Mouse (Mus musculus): ENCODE measurements at regions not wholly inside any gene's neighbourhood (a gene's known extent, or its start where the extent isn't known, plus 50 kb on each side); places are given as distances from the start of the nearest gene placed in this dataset.

- peak; percentile 45 to 82 for DNase-seq
Observed at GRCm38 (mm10) chr16:49278478-49278877, 221.2 kb downstream of the Myh15 start.

DNA sequence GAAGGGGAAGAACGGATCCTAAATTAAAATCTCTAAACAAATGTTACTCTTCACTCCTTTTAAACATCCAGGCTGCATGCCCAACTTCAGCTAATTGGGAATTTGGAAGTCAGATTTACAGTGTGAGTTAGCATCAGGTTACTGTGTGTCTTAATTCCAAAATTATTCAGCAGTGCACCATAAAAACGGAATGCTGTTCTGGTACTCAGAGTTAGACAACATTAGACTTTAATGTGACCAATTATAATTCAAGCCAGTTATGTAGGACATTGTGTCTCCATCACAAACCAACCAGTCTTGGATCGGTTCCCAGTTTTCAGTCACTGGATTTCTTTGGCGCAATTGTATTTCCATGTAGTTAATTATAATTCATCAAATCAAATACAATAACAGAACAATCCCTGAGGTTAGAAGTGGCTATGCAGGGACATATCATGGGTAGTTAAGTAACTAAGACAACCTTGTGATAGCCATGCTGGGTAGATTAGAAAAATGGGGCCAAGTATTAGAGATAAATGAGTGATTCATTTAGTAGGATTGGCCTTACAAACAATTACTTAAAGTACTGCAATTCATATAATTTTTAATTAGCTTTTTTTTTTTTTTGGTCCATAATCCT lies 230.9 kb downstream of the Myh15 start:
- DNase-seq, result peak; percentile 29 to 50

DNA sequence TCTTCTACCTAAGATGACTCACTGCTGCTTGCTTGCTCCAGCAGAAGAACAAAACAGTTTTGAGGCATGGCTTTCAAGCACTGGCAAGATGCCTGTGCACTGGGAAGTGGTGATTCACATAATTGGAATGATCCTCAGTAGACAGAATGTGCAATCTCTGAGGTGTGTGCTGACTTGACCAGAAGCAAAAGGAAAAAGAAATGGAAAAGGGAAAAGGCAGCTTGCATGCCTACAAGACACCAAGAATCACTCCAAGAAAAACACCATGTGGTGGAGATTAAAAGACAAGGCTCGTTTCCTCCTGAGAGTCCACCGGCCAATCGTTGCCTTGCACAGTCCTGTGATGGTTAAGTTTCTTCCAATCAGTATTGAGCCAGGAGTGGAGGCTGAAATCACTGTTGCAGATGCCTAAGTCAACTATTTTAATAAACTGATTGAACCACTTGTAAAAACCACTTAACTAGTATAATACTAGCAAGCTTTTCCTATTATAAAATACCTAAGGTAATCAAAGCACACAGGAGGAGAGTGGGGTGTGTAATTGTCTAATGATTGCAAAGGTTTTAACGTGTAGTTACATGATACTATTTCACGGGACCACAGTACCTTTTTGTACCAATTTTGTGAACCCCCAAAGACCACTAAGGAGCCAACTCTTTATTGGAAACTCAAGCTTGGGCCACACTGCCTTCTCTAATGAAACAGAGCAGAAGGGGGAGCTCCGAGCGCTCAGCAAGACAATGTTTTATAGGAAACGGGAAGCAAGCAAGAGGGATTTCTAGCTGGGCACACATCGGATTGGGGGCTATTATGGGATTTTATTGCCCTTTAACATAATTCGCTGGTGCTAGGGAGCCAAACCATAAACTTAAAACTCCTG lies 232.2 kb downstream of the Myh15 start:
- DNase-seq, result peak; percentile 41 to 52

DNA sequence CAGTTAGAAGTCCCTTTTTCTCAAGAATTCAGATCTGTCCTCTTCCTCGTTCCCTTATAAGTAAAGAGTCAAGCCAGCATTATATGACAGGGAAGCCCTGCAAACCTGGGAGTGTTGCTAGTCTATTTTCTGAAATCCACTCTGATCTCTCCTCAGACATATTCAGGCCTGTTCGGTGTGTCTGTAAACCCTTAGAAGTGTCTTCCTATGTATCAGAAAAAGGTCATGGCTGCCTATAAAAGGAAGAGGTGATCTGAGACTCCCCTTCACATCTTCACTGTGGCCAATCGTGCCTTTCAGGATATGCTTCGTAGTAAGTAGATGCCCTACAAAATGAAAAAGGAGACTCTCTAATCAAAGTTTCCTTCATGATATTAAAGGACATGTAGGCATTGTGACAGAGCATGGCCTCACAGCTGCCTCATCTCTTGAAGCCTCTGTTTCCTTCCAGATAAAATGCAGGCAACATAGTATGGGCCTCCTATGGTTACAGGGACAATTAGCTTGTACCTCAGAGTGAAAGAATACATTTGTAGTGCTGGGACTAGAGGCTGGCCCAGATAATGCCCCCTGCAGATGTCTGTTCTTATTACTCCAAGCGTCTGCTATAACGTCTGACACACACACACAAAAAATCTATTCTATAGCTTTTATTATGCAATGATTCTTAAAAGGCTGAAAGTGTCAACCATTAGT lies 246.5 kb downstream of the Myh15 start:
- no peak for DNase-seq

DNA sequence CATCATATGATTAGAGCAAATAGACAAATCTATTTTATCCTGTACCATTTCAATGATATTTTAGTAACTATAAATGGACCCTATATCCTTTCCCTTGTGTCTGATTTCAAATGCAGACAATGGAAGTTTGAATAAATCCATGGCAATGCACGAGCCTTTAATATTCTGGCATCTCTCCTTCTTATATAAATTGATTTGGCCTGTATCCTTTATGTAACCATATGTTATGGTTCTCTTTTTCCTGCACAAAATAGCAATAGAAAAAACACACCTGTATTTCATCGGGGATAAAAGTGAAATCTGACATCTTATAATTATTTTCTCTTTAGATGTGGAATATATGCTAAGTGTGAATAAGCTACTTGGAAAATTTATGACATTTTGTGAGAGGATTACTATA lies 247.1 kb downstream of the Myh15 start:
- no peak for DNase-seq

- peak in 1 of 2 experiments; percentile 2 for DNase-seq
Observed at GRCm38 (mm10) chr16:49317061-49317460, 259.8 kb downstream of the Myh15 start.

- DNase-seq, result no peak
Observed at GRCm38 (mm10) chr16:49319047-49319678, 261.9 kb downstream of the Myh15 start.

DNA sequence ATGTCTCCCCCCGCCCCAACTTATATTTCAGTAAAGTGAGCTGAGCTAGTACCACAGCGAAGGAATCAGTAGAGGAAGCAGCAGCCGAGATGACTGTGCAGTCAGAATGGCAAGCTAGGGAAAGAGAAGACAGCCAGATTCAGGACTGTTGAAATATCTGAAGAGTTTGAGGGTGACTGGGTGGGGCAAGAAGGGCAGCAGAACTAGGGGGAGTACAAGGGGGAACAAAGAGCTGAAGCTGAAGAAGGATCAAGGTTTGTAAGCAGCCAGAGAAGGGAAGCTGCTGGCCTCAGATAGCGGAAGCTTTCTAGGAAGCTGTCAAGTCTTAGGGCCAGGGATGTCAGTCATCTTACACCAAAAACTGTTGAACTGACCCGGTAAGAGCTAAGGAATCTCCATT lies 262.5 kb downstream of the Myh15 start:
- no peak for DNase-seq

- no peak for DNase-seq
Observed at GRCm38 (mm10) chr16:49321951-49322350, 264.7 kb downstream of the Myh15 start.

GRCm38 (mm10) chr16:49330725-49331386 lies 273.6 kb downstream of the Myh15 start:
- no peak for DNase-seq

DNA sequence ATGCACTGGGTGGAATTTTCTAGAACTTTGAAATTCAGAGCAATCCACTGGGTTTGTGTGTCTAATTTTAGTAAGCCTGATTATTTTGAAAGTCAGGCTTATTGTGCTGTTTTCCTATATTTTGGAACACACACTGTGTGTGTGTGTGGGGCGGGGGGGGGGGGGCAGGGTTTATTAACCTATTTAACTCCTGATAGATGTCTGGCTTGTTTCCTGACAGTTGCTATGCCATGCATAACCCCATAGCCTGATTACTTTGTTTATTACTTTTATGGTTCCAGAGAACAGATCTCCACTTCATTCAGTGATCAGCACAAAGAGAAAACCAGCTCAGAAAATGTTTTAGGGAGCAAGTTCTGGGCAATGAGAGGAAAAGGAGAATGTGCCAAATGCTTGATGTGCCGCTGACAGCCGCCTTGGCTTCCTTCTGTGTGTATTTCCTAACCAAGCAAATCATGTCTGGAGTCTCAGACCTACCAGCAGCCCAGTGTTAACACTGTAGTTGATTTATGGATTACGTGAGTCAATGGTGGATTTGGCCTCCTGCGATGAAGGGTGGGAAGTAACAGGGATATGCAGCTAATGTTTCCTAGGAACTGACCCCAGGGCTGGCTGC lies 274.9 kb downstream of the Myh15 start:
- peak; percentile 32 to 43 for DNase-seq

DNA sequence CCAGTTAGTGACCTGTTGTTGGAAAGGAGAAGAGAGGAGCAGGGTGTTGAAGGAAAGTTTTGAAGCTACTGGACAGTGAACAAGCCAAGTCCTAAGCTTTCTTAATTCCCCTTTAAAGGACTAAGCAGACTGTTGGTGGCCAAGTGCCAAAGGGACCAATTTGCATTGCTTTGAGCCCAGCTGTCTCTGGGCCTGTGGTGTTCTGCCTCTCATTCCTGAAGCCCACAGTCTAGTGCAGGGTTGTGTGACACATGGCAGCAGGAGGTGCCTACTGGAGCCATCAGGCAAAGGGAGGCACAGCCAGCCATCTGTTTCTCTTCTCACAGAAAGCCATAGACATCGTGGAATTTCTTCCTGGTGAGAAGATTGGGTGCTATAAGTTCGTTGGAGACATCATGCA lies 278.6 kb downstream of the Myh15 start:
- no peak for DNase-seq

GRCm38 (mm10) chr16:49337948-49338347 lies 280.7 kb downstream of the Myh15 start:
- DNase-seq, result no peak

- DNase-seq, result no peak
Observed at GRCm38 (mm10) chr16:49358404-49358803, 301.1 kb downstream of the Myh15 start.

- no peak for DNase-seq
Observed at GRCm38 (mm10) chr16:49361731-49362130, 304.4 kb downstream of the Myh15 start.

DNA sequence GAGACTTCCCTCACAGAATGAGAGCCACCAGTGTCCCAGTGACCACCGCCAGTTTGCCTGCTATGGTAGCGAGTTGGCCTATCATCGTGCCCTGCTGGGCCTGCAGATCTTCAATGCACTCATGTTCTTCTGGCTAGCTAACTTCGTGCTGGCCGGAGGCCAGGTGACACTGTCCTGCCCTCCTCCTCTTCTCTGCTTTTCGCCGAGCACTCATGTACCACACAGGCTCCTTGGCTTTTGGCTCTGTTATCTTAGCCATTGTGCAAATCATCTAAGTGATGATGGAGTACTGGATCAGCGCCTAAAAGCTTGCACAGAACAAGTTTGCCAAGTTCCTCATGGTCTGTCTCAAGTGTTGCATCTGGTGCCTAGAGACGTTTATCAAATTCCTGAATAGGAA lies 312.2 kb downstream of the Myh15 start:
- DNase-seq, result peak; percentile 22 to 38

DNA sequence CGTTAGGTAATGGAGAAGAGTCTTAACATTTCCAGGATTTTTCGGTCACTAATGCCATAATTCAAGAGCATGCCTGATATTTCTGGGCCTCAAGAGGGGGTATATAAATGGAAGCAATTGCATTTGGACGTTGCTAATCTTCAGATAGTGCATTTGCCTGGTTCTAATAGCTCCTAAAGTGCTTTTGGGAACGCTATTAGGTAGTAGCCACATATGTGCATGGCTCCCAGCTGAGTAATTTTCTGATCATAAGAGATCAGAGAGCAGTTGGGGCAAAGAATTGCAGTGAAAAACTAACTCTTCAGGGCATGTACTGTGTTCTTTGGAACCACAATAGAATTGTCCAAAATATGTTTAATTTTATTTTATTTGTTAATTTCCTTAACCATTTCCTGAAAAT lies 317.8 kb downstream of the Myh15 start:
- DNase-seq, result no peak

DNA sequence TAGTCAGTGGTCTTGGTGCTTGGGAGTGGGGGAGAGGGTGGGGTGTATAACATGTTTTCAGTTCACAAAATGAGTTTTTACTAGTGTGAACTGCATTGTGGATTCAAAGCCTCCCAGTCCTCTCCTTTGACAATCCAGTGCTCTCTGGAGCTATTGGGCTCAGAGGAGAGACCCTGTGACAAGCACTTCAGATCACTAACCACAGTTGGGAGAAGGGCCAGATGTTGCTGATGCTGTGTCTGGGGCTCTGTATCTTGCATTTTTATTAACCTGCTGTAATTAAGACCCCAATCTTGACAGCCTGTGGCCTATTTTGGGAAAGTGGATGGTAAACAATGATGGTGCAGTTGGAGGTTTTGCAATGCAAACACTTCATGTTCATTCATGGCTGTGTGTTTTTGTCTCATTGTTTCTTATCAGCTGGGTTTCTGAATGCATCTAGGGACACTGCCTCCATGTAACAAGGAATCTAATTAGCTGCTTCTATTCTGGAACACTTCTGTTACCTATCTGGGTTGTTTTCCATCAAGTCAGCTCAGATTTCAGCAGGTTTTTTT lies 320.0 kb upstream of the Ift57 start:
- DNase-seq, result no peak

GRCm38 (mm10) chr16:49388135-49388534 lies 310.9 kb upstream of the Ift57 start:
- no peak for DNase-seq

- DNase-seq, result no peak
Observed at GRCm38 (mm10) chr16:49407956-49408795, 290.9 kb upstream of the Ift57 start.
